Mouse (Mus musculus) stomach, postnatal 0 days (tissue): Measurements from ENCODE around the gene Gm17651. TPM values are rescaled to one million over a fixed set of nuclear protein-coding genes. Genes with fewer than 3 reads are reported as not detected.

Experiments
- ATAC-seq: fragments of 200-750 bp; cut with Nextera tagmentation; 2 replicates; pipeline ENCODE4 v1.8.0; 2017; ENCODE audit not compliant: low FRiP score, low TSS enrichment
- DNase-seq: peaks from one replicate; pipeline ENCODE4 v3.0.0-alpha.2; 2016; ENCODE audit warnings: low spot score
- H3K27ac ChIP-seq: fragments of 300-500 bp; sonication (generic); replicated peaks from 2 replicates; pipeline ENCODE4 v1.5.1; 2014; ENCODE audit warnings: mild to moderate bottlenecking, control low read depth
- H3K27me3 ChIP-seq: fragments of 300-500 bp; sonication (generic); 2 replicates; pipeline ENCODE4 v1.6.1; 2014; ENCODE audit warnings: low read length; ENCODE audit not compliant: control insufficient read depth, insufficient read depth
- H3K36me3 ChIP-seq: fragments of 300-500 bp; sonication (generic); 2 replicates; pipeline ENCODE4 v1.6.1; 2014; ENCODE audit warnings: low read length, mixed read lengths; ENCODE audit not compliant: control insufficient read depth, insufficient read depth
- H3K4me1 ChIP-seq: fragments of 300-500 bp; sonication (generic); replicated peaks from 2 replicates; pipeline ENCODE4 v1.6.1; 2014; ENCODE audit warnings: antibody characterized with exemption; ENCODE audit not compliant: control insufficient read depth, insufficient read depth
- H3K4me2 ChIP-seq: fragments of 300-500 bp; sonication (generic); replicated peaks from 2 replicates; pipeline ENCODE4 v1.6.1; 2014; ENCODE audit warnings: low read depth, mild to moderate bottlenecking, control low read depth, moderate library complexity
- H3K4me3 ChIP-seq: fragments of 300-500 bp; sonication (generic); 2 replicates; pipeline ENCODE4 v1.5.1; 2014; ENCODE audit warnings: low read depth, low read length, control low read depth
- H3K9ac ChIP-seq: fragments of 300-500 bp; sonication (generic); 2 replicates; pipeline ENCODE4 v1.6.1; 2014; ENCODE audit warnings: mild to moderate bottlenecking, low read length, control low read depth, mixed read lengths
- H3K9me3 ChIP-seq: fragments of 300-500 bp; sonication (generic); 2 replicates; pipeline ENCODE4 v1.6.1; 2016; ENCODE audit warnings: low read length; ENCODE audit not compliant: control insufficient read depth
- CTCF ChIP-seq: IDR thresholded peaks from 2 replicates; pipeline ENCODE4 v1.5.1; 2016; ENCODE audit warnings: antibody characterized with exemption, low read depth, mild to moderate bottlenecking, moderate library complexity
- EP300 ChIP-seq: optimal IDR thresholded peaks from 2 replicates; pipeline ENCODE3; 2016; ENCODE audit warnings: antibody characterized with exemption
- WGBS: fragments of 180-500 bp; shearing (Covaris S2); extraction: QIAGEN DNeasy Blood & Tissue Kit; methylation state at CpG from one replicate; pipeline ENCODE4 v1.1.7; 2014; 5-methylcytosine and 5-hydroxymethylcytosine counted together
- microRNA-seq: library from miRNA; unstranded; fragments of <30 nt; microRNA quantifications from one replicate; pipeline ENCODE4, GENCODE M21; 2016
- polyA plus RNA-seq: library from polyadenylated mRNA; unstranded; fragments of >200 nt; fragmentation: Nextera tagmentation; extraction: Ambion mirVana; gene quantifications from 2 replicates; pipeline ENCODE4 v1.2.1, GENCODE M21; 2015

Gene Gm17651
- polyA plus RNA-seq, 1 experiment from 2014 or later: not detected

GRCm38 (mm10) chr3:97624611-97625010 lies 49.9 kb downstream of the Gm17651 start:
- H3K4me1 ChIP-seq: 0 out of 2 replicates have a peak, but pooled peaks cover 2% of the 10 kb centered on the region
- no peaks in the 10 kb centered on the region for H3K27me3 ChIP-seq
- no peaks in the 10 kb centered on the region for H3K9me3 ChIP-seq
- TF ChIP-seq CTCF (no peak), EP300 (no peak)
- H3K36me3 ChIP-seq: no peaks in the 10 kb centered on the region
- DNase-seq (no peak), ATAC-seq (no peak)
- H3K4me3 ChIP-seq: no peak overlapping the region
- H3K27ac ChIP-seq: no peak overlapping the region
- H3K9ac ChIP-seq: no peak overlapping the region
- H3K4me2 ChIP-seq: no peak overlapping the region
- WGBS: 48% methylated on average over 2 of the region's 2 CpGs

Small RNA genes lying within 50 kb of the gene (microRNA-seq; reads per million reads assigned to microRNA genes)
- gene Mir7225: not detected

Other genes starting within 250 kb of the Gm17651 start
- 8.9 and 9.7 TPM in 2 replicates for gene Chd1l, start 64.5 kb downstream of the Gm17651 start, polyA plus RNA-seq
- gene Fmo5, start 45.9 kb downstream of the Gm17651 start, polyA plus RNA-seq: 26.4 and 31.8 TPM in 2 replicates
- gene Prkab2, start 16.5 kb downstream of the Gm17651 start, polyA plus RNA-seq: 4.8 and 5.6 TPM in 2 replicates
- gene Pde4dip, start 214.0 kb upstream of the Gm17651 start, polyA plus RNA-seq: 9.3 and 9.9 TPM in 2 replicates
- 88.6 and 90.6 TPM in 2 replicates for gene Sec22b, start 226.5 kb upstream of the Gm17651 start, polyA plus RNA-seq